Mouse (Mus musculus) erythroblast, embryonic 14.5 days (primary cell): Measurements from ENCODE around the gene Adam12.

Source experiments
- GATA1 ChIP-seq: IDR thresholded peaks from 2 replicates; pipeline ENCODE4 v1.6.1; 2012; ENCODE audit warnings: low read length, inconsistent platforms, mixed read lengths
- TAL1 ChIP-seq: IDR thresholded peaks from 3 replicates; pipeline ENCODE4 v1.6.1; 2012; ENCODE audit warnings: low read length, inconsistent platforms, mixed read lengths

GRCm38 (mm10) chr7:134181717-134182116 is 50.2 kb downstream of the Adam12 start:
- TF ChIP-seq GATA1 (no peak), TAL1 (no peak)
